Mouse (Mus musculus): ENCODE measurements around the gene Isyna1. TPM values are rescaled to one million over a fixed set of nuclear protein-coding genes. Genes with fewer than 3 reads are reported as not detected.

Isyna1 gene
- polyA plus RNA-seq, 1 experiment from 2014 or later: 150 TPM

- no peak for ATAC-seq
- 81% methylated on average over 5 of the region's 5 CpGs for WGBS
Measured at GRCm38 (mm10) chr8:70627041-70627440, 32.9 kb downstream of the Isyna1 start.

GRCm38 (mm10) chr8:70628986-70629490, 34.9 kb downstream of the Isyna1 start:
- H3K4me1 ChIP-seq (ENCODE audit: control insufficient read depth, insufficient read depth, low read depth, low read length): peaks cover 18% of the 10 kb centered on the region
- no peak overlapping the region; the same call in none of the 2 replicates for H3K27ac ChIP-seq (ENCODE audit: low read depth, low read length)
- peak overlapping the region; percentile 82 for H3K4me2 ChIP-seq (ENCODE audit: low read length)
- 56% methylated on average over 7 of the region's 7 CpGs for WGBS
- peaks cover 2% of the 10 kb centered on the region for H3K27me3 ChIP-seq (replicated peaks; ENCODE audit: control insufficient read depth, insufficient read depth, low read length)
- H3K9ac ChIP-seq (ENCODE audit: low read depth, low read length): peak overlapping the region; percentile 66; the same call in 1 of the 2 replicates
- peak overlapping the region; percentile 50 for H3K4me3 ChIP-seq (ENCODE audit: low read length)
- ATAC-seq: peak; percentile 4; the same call in 1 of the 2 replicates
- H3K36me3 ChIP-seq (ENCODE audit: control insufficient read depth, insufficient read depth, low read length): no peaks in the 10 kb centered on the region
- no peaks in the 10 kb centered on the region for H3K9me3 ChIP-seq (ENCODE audit: control insufficient read depth, low read length)

More at GRCm38 (mm10) chr8:70627041-70627440, 32.9 kb downstream of the Isyna1 start:
- no peak overlapping the region for H3K4me2 ChIP-seq (ENCODE audit: low read length)
- no peaks in the 10 kb centered on the region for H3K9me3 ChIP-seq (ENCODE audit: control insufficient read depth, low read length)
- H3K9ac ChIP-seq (ENCODE audit: low read depth, low read length): no peak overlapping the region
- H3K27me3 ChIP-seq (replicated peaks; ENCODE audit: control insufficient read depth, insufficient read depth, low read length): peaks cover 2% of the 10 kb centered on the region
- peaks cover 18% of the 10 kb centered on the region for H3K4me1 ChIP-seq (ENCODE audit: control insufficient read depth, insufficient read depth, low read depth, low read length)
- H3K27ac ChIP-seq (ENCODE audit: low read depth, low read length): no peak overlapping the region
- H3K36me3 ChIP-seq (ENCODE audit: control insufficient read depth, insufficient read depth, low read length): no peaks in the 10 kb centered on the region
- no peak overlapping the region for H3K4me3 ChIP-seq (ENCODE audit: low read length)

DNA sequence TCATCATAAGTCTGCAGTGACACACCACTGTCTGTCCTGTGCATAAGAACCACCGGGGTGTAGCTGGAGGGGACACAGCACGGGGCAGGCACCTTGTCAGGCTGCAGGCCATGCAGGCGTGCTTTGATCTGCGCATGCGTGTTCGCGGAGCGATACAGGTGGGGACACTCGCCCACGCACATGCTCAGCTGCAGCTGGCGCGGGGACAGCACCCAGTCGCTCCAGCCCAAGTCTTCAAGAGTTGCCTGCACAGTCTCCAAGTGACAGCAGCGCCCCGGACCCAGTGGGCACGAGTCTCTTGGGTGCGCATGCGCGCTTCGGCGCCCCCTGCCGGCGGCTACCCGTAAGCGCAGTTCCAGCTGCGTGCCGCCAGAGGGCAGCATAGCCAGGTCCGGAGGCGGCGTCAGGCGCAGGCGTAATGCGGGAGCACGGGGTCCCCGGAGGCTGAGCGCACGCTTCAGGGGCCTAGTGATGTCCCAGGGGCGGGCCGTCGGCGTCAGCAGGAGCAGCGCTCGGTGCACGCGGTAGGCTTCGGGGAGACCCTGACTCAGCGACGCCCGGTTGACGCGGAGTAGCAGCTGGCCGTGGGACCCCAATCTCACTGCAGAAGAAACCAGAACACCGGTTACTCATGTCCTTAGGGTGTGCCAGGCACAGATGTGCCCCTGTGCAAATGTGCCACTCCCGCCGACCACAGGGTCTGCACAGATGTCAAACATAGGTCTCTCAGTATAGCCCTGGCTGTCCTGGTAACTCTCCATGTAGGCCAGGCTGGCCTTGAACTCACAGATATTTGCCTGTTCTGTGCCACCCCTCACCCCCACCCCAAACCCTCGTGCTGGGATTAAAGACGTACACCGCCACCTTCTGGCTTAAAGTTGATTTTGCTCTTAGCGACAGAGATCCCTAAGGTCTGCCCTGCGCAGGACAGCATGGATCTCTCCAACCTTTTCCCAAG, 35.7 kb downstream of the Isyna1 start:
- peaks cover 2% of the 10 kb centered on the region for H3K27me3 ChIP-seq (replicated peaks; ENCODE audit: control insufficient read depth, insufficient read depth, low read length)
- H3K36me3 ChIP-seq (ENCODE audit: control insufficient read depth, insufficient read depth, low read length): no peaks in the 10 kb centered on the region
- peaks cover 18% of the 10 kb centered on the region for H3K4me1 ChIP-seq (ENCODE audit: control insufficient read depth, insufficient read depth, low read depth, low read length)
- WGBS: under 1% methylated on average over 60 of the region's 60 CpGs
- ATAC-seq: peak; percentile 92
- H3K9me3 ChIP-seq (ENCODE audit: control insufficient read depth, low read length): no peaks in the 10 kb centered on the region
- peak overlapping the region; percentile 82 for H3K4me2 ChIP-seq (ENCODE audit: low read length)
- peak overlapping the region; percentile 66 for H3K9ac ChIP-seq (ENCODE audit: low read depth, low read length)
- H3K27ac ChIP-seq (ENCODE audit: low read depth, low read length): peak overlapping the region; percentile 68
- H3K4me3 ChIP-seq (ENCODE audit: low read length): peak overlapping the region; percentile 50

DNA sequence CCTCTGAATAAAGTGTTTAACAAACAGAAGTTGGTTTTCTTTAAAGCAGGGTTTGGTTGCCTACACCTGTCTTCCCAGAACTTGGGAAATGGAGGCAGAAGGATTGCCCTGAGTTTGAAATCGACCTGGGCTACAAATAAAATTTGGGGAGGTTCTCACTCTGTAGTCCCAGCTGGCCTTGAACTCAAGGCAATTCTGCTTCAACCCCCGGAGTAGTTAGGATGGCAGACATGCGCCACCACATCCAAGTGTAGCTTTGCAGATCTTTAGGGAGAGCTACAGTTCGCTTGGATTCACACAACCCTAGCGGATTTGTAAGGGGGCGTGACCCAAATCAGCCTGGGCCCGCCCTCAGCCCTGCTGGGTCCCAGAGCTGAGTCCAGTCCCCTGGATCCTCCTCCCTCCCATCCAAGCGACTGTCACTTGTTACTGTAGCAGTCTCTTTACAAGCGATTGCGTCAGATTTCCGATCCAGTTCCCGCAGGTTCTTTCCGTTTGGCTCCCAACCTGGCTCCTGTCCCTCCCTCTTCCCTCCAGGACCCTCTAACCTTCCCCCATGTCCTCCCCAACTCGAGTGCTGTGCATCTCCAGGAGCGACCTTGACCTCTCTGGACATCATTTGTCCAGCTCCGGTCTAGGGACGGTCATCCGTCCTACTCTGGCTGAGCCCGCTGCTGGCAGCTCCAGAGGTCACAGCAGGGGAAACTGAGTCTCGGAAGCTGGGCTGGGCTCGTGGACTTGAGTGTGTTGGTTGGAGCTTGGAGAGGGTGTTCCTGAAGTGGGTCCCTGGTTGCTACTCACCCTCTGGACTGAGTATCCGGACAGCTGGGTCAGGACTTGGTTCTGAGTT, 36.6 kb downstream of the Isyna1 start:
- 0 out of 2 replicates have a peak, but pooled peaks have one; percentile 7 for ATAC-seq
- peaks cover 2% of the 10 kb centered on the region for H3K27me3 ChIP-seq (replicated peaks; ENCODE audit: control insufficient read depth, insufficient read depth, low read length)
- no peaks in the 10 kb centered on the region for H3K36me3 ChIP-seq (ENCODE audit: control insufficient read depth, insufficient read depth, low read length)
- H3K9me3 ChIP-seq (ENCODE audit: control insufficient read depth, low read length): no peaks in the 10 kb centered on the region
- peak overlapping the region; percentile 23; the same call in 1 of the 2 replicates for H3K27ac ChIP-seq (ENCODE audit: low read depth, low read length)
- H3K4me2 ChIP-seq (ENCODE audit: low read length): peak overlapping the region; percentile 22
- WGBS: 14% methylated on average over 22 of the region's 22 CpGs
- peaks cover 18% of the 10 kb centered on the region for H3K4me1 ChIP-seq (ENCODE audit: control insufficient read depth, insufficient read depth, low read depth, low read length)
- peak overlapping the region; percentile 50 for H3K9ac ChIP-seq (ENCODE audit: low read depth, low read length)
- H3K4me3 ChIP-seq (ENCODE audit: low read length): peak overlapping the region; percentile 50; the same call in 1 of the 2 replicates

DNA sequence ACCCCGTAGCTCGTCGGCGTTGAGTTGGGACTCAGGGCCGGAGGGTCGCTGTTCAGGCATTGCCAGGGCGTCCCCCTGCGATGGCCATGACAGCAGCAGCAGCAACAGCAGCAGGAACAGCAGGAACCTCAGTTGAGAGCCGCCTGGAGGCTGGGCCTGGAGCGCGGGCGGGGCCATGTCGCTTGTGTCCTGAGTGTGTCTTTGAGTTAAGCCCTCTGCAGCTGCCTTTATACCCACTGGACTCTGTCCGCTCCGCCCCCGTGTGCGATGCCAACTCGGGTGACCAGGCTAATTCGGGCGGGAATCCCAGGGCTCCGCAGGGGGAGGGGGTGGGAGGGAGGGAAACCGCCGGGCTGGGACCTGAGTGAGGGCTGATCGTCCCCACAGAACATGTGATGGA, 37.3 kb downstream of the Isyna1 start:
- H3K4me2 ChIP-seq (ENCODE audit: low read length): no peak overlapping the region
- H3K4me3 ChIP-seq (ENCODE audit: low read length): no peak overlapping the region
- no peak overlapping the region for H3K9ac ChIP-seq (ENCODE audit: low read depth, low read length)
- H3K36me3 ChIP-seq (ENCODE audit: control insufficient read depth, insufficient read depth, low read length): no peaks in the 10 kb centered on the region
- no peaks in the 10 kb centered on the region for H3K9me3 ChIP-seq (ENCODE audit: control insufficient read depth, low read length)
- peaks cover 18% of the 10 kb centered on the region for H3K4me1 ChIP-seq (ENCODE audit: control insufficient read depth, insufficient read depth, low read depth, low read length)
- peaks cover 2% of the 10 kb centered on the region for H3K27me3 ChIP-seq (replicated peaks; ENCODE audit: control insufficient read depth, insufficient read depth, low read length)
- whole genome bisulfite sequencing: 18% methylated on average over 24 of the region's 24 CpGs
- no peak overlapping the region for H3K27ac ChIP-seq (ENCODE audit: low read depth, low read length)
- ATAC-seq: no peak

DNA sequence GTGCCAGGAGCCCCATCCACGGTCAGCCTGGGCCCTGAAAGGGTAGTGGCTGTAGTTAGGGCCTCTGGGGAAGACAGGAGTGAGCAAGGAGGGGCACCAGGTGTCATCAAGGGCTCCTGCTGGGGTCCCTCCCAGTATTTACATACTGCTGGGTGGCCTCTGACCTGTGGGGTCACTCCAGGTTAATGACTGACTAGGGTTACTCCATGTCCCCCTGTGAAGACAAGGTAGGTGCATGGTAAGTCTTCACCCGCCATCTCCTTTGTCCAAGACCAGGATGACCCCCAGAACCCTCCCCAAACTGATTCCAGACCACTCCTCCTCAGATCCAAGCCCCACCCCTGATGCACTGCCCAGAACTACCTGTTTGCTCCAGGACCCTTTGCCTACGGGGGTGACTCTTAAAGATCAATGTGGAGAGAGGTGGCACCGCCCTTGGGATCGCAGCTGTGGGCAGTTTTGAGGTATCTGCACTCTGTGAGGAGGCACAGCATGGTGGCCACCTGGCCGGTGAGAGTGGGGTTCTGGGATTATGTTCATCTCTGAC, 38.2 kb downstream of the Isyna1 start, which contains the start of gene Gdf15:
TSS of gene Gdf15 (minus strand) at position 111 of the 547 bp plus-strand sequence.
- no peaks in the 10 kb centered on the region for H3K9me3 ChIP-seq (ENCODE audit: control insufficient read depth, low read length)
- H3K27me3 ChIP-seq (replicated peaks; ENCODE audit: control insufficient read depth, insufficient read depth, low read length): peaks cover 2% of the 10 kb centered on the region
- H3K4me1 ChIP-seq (ENCODE audit: control insufficient read depth, insufficient read depth, low read depth, low read length): peaks cover 18% of the 10 kb centered on the region
- WGBS: 72% methylated on average over 6 of the region's 6 CpGs
- H3K9ac ChIP-seq (ENCODE audit: low read depth, low read length): no peak within 1 kb of the TSS
- H3K27ac ChIP-seq (ENCODE audit: low read depth, low read length): no peak within 1 kb of the TSS
- H3K4me3 ChIP-seq (ENCODE audit: low read length): no peak within 1 kb of the TSS
- no peak for ATAC-seq
- H3K4me2 ChIP-seq (ENCODE audit: low read length): no peak within 1 kb of the TSS
- H3K36me3 ChIP-seq (ENCODE audit: control insufficient read depth, insufficient read depth, low read length): no peaks in the 10 kb centered on the region

DNA sequence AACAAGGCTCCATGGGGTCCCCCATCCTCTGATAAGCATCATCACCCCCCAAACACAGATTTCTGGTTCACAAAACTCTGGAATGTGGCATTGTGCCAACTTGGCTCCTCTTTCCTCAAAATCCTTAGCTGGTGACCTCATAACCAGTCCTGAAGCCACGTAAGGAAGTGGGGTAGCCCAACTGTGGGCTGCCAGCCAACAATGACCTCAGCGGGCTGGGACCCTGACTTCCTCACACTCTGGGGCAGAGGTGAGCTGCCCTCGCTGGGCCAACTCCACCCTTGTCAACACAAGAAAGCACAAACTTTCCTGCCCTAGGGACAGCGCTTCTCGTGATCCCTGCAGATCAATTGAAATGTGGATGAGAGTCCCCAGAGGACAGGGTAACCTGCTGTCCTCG, 39.9 kb downstream of the Isyna1 start:
- ATAC-seq: no peak
- Histone ChIP-seq H3K27ac (ENCODE audit: low read depth, low read length) (no peak overlapping the region), H3K4me3 (ENCODE audit: low read length) (no peak overlapping the region), H3K27me3 (replicated peaks; ENCODE audit: control insufficient read depth, insufficient read depth, low read length) (peaks cover 2% of the 10 kb centered on the region), H3K4me1 (ENCODE audit: control insufficient read depth, insufficient read depth, low read depth, low read length) (peaks cover 17% of the 10 kb centered on the region), H3K9ac (ENCODE audit: low read depth, low read length) (no peak overlapping the region), H3K4me2 (ENCODE audit: low read length) (no peak overlapping the region), H3K36me3 (ENCODE audit: control insufficient read depth, insufficient read depth, low read length) (no peaks in the 10 kb centered on the region), H3K9me3 (ENCODE audit: control insufficient read depth, low read length) (no peaks in the 10 kb centered on the region)
- 52% methylated on average over 6 of the region's 6 CpGs for WGBS

- Histone ChIP-seq H3K27me3 (replicated peaks; ENCODE audit: control insufficient read depth, insufficient read depth, low read length) (peaks cover 2% of the 10 kb centered on the region), H3K4me2 (ENCODE audit: low read length) (no peak overlapping the region), H3K27ac (ENCODE audit: low read depth, low read length) (no peak overlapping the region), H3K4me3 (ENCODE audit: low read length) (no peak overlapping the region), H3K9ac (ENCODE audit: low read depth, low read length) (no peak overlapping the region), H3K36me3 (ENCODE audit: control insufficient read depth, insufficient read depth, low read length) (no peaks in the 10 kb centered on the region), H3K4me1 (ENCODE audit: control insufficient read depth, insufficient read depth, low read depth, low read length) (peaks cover 6% of the 10 kb centered on the region), H3K9me3 (ENCODE audit: control insufficient read depth, low read length) (no peaks in the 10 kb centered on the region)
- ATAC-seq: no peak
- WGBS: 72% methylated on average over 6 of the region's 6 CpGs
Measured at GRCm38 (mm10) chr8:70635527-70635926, 41.4 kb downstream of the Isyna1 start.
